Mouse (Mus musculus): ENCODE measurements around the gene Pik3r2. TPM values are rescaled to one million over a fixed set of nuclear protein-coding genes. Genes with fewer than 3 reads are reported as not detected.

Gene Pik3r2
- total RNA-seq, 2 experiments from 2014 or later, result 23.6 to 24.5 TPM

DNA sequence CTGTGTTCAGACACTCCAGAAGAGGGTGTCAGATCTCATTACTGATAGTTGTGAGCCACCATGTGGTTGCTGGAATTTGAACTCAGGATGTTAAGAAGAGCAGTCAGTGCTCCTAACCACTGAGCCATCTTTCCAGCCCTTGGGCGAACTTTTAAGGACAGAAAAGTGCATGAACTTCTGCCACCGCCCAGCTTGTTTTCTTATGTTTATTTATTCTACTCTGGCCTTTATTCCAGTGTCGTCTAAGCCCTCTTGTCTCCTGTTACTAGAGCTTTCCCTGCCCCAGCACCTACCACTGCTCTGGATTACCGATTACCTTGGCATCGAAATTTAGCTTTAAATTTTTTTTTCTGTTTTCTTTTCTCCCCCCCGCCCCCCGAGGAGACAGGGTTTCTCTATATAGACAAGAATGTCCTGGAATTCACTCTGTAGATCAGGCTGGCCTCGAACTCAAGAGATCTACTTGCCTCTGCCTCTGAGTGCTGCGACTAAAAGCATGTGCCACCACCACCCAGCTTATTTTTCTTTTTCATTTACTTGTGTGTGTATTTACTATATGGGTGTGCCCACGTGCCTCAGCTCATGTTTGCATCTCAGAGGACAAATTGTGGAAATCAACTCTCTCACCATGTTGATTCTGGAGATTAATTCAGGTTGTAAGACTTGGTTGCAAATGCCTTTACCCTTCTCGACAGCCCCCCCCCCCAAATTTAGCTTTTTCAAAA lies 26.4 kb upstream of the Pik3r2 start:
- intact Hi-C loops (cut with DNase I), result no loop called here
- no peak for DNase-seq

- DNase-seq, result no peak
- intact Hi-C loops (cut with DNase I), result no loop called here
These were observed 25.3 kb upstream of the Pik3r2 start for GRCm38 (mm10) chr8:70801830-70802229.

DNA sequence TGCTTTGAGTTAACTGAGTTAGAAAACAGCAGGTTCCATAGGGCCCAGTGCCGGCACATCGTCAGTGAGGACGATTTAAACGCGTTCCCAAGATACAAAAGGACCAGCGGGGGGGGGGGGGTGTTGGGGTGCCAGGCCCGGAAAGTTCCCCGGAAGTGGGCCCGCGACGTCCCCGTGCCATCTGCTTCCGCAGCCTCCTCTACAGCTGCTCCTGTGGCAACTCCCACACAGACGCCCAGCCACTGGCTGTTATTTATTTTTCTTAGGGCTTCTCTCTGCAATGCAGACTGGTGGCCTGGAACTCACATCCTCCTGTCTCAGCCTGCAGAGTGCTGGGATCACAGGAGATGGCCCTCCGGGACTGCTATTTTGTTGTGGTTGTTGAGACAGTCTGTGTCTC lies 24.6 kb upstream of the Pik3r2 start:
- no peak for DNase-seq
- intact Hi-C loops (cut with DNase I), result no loop called here

DNA sequence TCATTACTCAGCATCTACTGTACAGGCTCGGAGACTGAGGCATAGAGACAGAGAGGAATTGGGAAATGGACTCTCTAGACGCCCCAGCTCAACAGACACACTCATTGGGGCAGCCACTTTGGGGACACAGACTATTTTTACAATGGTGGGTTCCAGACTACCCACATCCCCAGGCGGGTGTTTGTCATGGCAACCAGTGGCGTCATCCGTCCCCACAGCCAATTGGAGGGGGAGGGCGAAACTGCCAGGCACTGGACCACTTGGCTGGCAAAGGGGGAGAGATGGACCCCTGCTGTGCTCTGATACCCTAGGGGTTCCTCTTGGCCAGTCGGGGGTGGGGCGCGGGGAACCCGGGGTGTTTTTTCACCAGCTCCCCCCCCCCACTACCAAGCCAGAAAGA lies 24.1 kb upstream of the Pik3r2 start:
- intact Hi-C loops (cut with DNase I), result no loop called here

DNA sequence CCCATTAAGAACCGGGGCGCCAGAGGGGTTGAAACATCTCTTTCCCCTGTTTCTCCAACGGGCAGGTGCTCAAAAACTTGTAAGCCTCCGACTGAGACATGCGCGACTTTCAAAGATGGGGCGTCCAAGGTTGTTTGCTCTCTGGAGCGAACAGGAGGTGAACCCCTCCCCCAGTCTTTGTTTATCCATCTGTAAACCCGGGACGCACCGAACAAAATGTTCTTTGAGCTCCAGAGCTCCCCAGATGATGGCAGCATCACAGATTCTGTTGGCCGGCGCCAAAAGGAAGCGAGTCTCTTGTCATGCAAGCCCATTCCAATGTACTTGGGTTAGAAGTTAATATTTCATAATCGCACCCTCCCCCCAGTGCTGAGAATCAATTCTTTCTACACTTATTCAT lies 21.8 kb upstream of the Pik3r2 start:
- peak; percentile 30 to 48 for DNase-seq
- intact Hi-C loops (cut with DNase I), result no loop called here

More for the DNA sequence above, 24.1 kb upstream of the Pik3r2 start:
- no peak for DNase-seq

GRCm38 (mm10) chr8:70797081-70798070 lies 20.9 kb upstream of the Pik3r2 start:
- peak; percentile 84 to 89 for DNase-seq
- intact Hi-C loops (cut with DNase I), result loop anchor here (2.0 kb wide), 1 partner anchor 19 kb away; no protein-coding TSS in a partner anchor

- peak in 1 of 2 experiments; percentile 18 for DNase-seq
- intact Hi-C loops (cut with DNase I), result loop anchor here (2.0 kb wide), 1 partner anchor 20 kb away; no protein-coding TSS in a partner anchor
These were observed 20.0 kb upstream of the Pik3r2 start for GRCm38 (mm10) chr8:70796403-70797080.

DNA sequence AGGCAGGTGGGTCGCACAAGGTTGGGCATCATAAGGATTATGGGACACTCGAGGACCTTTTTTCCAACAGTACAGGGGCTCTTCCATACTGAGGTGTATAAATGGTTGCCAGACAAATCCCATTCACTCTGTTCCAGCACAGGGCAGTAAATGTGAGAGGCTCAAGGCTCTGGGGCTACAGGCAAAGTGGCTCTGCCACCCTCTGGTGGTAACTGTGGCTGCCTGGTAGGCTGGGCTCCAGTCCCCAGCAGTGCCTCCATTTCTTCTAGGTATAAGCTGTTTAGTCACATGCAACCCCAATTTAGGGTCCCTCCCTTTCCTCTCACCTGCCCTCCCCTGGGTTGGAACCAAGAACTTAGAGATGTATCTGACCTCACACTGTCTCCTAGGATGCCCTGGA lies 18.9 kb upstream of the Pik3r2 start:
- no peak for DNase-seq
- intact Hi-C loops (cut with DNase I), result no loop called here

DNA sequence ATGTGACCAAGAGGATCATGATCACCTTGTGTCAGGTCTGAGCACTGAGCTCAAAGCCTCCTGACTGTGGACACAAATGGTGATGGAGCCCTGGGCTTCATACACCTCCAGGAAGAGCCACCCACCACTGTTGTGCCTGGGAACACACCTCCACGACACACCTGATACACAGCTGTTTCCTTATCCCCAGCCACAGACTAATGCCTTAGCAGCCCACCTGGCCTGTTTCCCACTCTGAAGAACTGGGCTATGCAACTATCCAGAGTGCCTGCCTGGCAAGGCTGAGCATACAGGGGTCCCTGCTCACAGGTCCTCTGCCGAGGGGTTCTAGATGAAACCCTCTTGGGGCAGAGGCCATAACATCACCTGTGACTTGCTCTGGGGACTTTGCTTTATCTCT lies 17.7 kb upstream of the Pik3r2 start:
- intact Hi-C loops (cut with DNase I), result no loop called here
- no peak for DNase-seq

DNA sequence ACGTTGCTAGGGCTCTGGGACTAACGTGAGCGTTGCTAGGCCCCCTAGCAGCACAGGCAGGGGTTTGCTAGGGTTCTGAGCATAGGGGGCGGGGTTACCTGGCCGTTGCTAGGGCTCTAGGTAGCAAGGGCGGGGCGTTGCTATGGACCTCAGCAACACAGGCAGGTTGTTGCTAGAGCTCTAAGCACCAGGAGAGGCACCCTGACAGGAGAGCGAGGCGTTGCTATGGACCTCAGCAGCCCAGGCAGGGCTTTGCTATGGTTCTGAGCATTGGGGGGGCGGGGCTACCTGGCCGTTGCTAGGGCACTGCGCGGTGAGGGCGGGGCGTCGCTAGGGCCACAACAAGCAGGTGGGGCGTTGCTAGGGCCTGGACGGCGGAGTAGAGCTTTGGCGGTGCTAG lies 16.2 kb upstream of the Pik3r2 start:
- intact Hi-C loops (cut with DNase I), result loop anchor here (2.0 kb wide), 1 partner anchor 16 kb away; the partner anchor contains the start of gene Pik3r2
- DNase-seq, result peak in 1 of 2 experiments; percentile 35

DNA sequence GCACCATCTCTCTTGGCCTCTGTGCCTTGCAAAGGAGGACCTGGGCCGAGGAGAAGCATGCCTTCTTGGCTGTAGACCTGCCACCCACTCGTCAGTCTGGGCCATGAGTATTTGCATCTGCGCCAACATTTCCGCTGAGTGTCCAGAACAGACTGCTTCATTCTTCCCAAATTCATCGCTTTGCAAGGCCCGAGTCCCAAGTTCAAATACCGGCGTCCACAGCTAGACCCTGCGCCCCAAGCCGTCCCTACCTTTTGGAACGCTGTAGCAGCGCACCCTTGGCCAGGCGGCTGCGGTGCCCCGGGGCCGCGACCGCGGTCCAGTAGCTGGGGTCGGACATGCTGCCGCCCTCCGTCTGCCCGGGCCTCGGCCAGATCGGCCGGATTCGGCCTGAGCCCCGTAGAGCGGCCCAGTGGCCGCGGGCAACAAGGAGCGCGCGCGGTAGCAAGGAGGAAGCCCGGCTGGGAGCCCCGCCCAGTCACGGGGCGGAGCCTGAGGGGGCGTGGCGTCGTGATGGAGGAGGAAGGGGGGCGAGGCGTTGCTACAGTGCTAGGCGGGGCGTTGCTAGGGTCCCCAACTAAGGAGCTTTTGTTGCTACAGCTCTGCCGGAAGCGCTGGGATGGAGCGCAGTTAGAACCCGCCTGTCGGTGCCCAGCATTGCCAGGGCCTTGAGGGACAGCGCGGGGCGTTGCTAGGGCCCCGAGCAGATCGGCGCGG lies 15.6 kb upstream of the Pik3r2 start:
- intact Hi-C loops (cut with DNase I), result loop anchor here (2.0 kb wide), 1 partner anchor 15 kb away; the partner anchor contains the start of gene Pik3r2
- peak; percentile 99 for DNase-seq

GRCm38 (mm10) chr8:70791294-70791701 lies 14.8 kb upstream of the Pik3r2 start:
- intact Hi-C loops (cut with DNase I), result no loop called here
- DNase-seq, result no peak

GRCm38 (mm10) chr8:70790846-70791245 lies 14.3 kb upstream of the Pik3r2 start:
- no peak for DNase-seq
- intact Hi-C loops (cut with DNase I), result no loop called here

- intact Hi-C loops (cut with DNase I), result no loop called here
- DNase-seq, result no peak
These were observed 12.5 kb upstream of the Pik3r2 start for GRCm38 (mm10) chr8:70789046-70789445.

DNA sequence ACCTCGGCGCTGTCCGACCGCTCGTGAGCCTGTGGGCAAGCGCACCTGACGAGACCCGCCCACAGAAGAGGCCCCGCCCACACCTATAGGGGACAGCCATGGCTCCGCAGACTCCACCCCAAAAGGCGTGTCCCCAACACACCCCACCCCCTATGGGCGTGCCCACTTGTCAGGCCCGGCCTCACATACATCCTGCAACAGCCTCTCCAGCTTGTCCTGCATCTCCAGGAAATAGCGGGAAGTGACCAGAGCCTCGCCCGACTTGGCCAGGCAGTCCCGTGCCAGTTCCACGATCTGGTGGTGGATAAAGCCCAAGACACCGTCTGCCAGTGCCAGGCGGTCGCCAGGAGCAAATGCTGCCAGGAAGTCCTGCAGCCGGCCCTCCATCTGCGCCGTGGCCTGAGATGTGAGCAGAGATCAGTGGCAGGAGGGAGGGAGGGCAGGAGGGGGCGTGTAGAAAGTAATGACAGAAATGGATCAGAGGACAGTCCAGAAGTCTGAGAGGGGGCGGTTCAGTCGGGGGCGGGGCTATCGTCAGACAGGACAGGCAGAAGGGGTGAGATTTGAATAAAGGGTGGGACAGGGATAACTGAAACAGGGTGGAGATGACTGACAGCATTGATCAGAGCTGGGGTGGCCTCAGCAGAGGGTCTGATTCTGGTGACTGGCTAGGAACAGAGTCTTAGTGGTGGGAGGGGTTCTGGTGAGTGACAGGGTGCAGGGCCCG lies 11.6 kb upstream of the Pik3r2 start:
- intact Hi-C loops (cut with DNase I), result no loop called here
- no peak for DNase-seq

DNA sequence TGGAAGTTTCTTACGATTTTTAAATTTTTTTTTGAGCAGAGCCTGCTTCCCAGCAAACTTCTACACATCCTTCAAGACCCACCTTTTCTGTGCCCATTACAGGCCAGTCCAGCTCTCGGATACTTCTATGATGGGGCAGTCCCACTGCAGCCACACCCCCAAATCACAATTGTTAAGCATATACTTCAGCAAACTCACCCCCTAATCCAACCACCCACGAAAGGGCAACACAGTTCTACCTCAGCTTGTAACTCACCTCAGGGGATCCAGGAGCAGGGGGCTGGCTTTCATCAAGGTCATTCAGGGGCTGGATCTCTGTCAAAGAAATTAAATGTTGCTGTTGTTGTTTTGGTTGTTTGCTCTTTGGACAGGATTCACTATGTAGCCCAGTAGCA lies 10.5 kb upstream of the Pik3r2 start:
- intact Hi-C loops (cut with DNase I), result no loop called here
- DNase-seq, result no peak

DNA sequence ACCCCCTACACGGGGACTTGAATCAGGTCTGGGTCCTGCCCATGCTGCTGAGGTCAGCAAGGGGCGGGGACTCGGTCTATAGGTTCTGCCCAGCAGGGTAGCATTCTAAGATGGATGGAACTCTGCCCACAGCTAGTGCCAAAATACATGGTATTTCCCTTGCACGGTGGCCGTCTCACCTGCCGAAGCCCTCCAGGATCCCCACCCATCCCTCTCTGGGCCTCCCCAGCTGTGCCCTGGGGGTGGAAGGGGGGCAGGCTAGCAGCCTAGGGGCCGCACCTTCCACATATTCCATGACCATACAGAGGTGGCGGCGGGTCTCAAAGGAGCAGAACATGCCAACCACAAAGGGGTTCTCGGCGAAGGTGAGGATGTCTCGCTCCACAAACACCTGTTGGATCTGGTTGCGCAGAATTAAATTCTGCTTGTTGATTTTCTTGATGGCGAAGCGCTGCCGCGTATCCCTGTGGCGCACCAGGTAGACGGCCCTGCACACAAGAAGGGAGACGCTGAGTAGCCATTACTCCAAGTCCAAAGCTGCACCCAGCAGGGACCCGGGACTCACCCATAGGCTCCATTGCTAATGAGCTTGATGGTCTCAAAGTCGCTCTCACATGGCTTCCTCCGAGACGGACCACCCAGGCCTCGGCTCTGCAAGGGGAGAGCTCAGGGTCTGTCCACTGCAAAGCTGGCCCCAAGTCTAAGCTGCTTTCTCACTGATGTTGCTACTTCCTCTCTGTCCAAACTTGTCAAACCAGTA lies 10.0 kb upstream of the Pik3r2 start:
- intact Hi-C loops (cut with DNase I), result no loop called here
- DNase-seq, result no peak

- no peak for DNase-seq
- intact Hi-C loops (cut with DNase I), result no loop called here
These were observed 3.6 kb upstream of the Pik3r2 start for GRCm38 (mm10) chr8:70780093-70780492.

Measured in heart, postnatal 36 days (tissue).